Mouse (Mus musculus) liver, embryonic 12.5 days (tissue): ENCODE results near the gene Bckdha. TPM values are rescaled to one million over a fixed set of nuclear protein-coding genes. Genes with fewer than 3 reads are reported as not detected.
A peak's percentile ranks its signal among the peaks of the same experiment; 100 is the strongest.

Source experiments
- ATAC-seq: fragments of 200-750 bp; cut with Nextera tagmentation; 2 replicates; pipeline ENCODE4 v1.8.0; 2017; ENCODE audit warnings: moderate number of reproducible peaks, mild to moderate bottlenecking, moderate library complexity
- H3K27ac ChIP-seq: fragments of 300-500 bp; sonication (generic); 2 replicates; pipeline ENCODE4 v1.5.1; 2016; ENCODE audit warnings: mild to moderate bottlenecking
- H3K27me3 ChIP-seq: fragments of 300-500 bp; sonication (generic); replicated peaks from 2 replicates; pipeline ENCODE4 v1.6.1; 2016; ENCODE audit warnings: mild to moderate bottlenecking, moderate library complexity
- H3K36me3 ChIP-seq: fragments of 300-500 bp; sonication (generic); 2 replicates; pipeline ENCODE4 v1.6.1; 2016; ENCODE audit warnings: mild to moderate bottlenecking, moderate library complexity
- H3K4me1 ChIP-seq: fragments of 300-500 bp; sonication (generic); 2 replicates; pipeline ENCODE4 v1.6.1; 2016
- H3K4me2 ChIP-seq: fragments of 300-500 bp; sonication (generic); 2 replicates; pipeline ENCODE4 v1.6.1; 2016; ENCODE audit warnings: mild to moderate bottlenecking, moderate library complexity
- H3K4me3 ChIP-seq: fragments of 300-500 bp; sonication (generic); 2 replicates; pipeline ENCODE4 v1.5.1; 2016; ENCODE audit warnings: mild to moderate bottlenecking, moderate library complexity
- H3K9ac ChIP-seq: fragments of 300-500 bp; sonication (generic); 2 replicates; pipeline ENCODE4 v1.6.1; 2016; ENCODE audit warnings: mild to moderate bottlenecking, moderate library complexity
- H3K9me3 ChIP-seq: fragments of 300-500 bp; sonication (generic); replicated peaks from 2 replicates; pipeline ENCODE4 v1.6.1; 2016; ENCODE audit warnings: mild to moderate bottlenecking, moderate library complexity
- WGBS: fragments of 180-500 bp; shearing (Covaris S2); methylation state at CpG from one replicate; pipeline ENCODE4 v1.1.7; 2016; ENCODE audit not compliant: insufficient replicate concordance; 5-methylcytosine and 5-hydroxymethylcytosine counted together
- polyA plus RNA-seq: library from polyadenylated mRNA; unstranded; fragments of >200 nt; fragmentation: Nextera tagmentation; extraction: Ambion mirVana; gene quantifications from 2 replicates; pipeline ENCODE4 v1.2.1, GENCODE M21; 2016

Bckdha gene
- polyA plus RNA-seq, 1 experiment from 2014 or later: 21.7 TPM

DNA sequence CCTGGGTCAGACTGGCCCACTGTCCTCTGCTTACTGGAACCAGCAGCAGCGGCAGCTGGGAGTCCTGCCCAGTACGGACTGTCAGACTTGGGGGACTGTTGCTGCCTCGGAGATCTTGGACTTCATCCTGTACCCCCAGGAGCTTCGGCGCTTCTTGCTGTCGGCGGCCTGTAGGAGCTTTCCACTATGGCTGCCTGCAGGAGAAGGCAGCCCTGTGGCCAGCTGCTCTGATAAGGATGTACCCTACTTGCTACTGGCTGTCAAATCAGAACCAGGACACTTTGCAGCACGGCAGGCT, 30.5 kb downstream of the Bckdha start:
- 0 out of 2 replicates have a peak, but pooled peaks cover 12% of the 10 kb centered on the region for H3K27me3 ChIP-seq
- H3K36me3 ChIP-seq: peaks cover 51% of the 10 kb centered on the region
- H3K9me3 ChIP-seq: no peaks in the 10 kb centered on the region
- 69% methylated on average over 8 of the region's 8 CpGs for WGBS
- H3K4me2 ChIP-seq: peak overlapping the region; percentile 88
- peaks cover 36% of the 10 kb centered on the region for H3K4me1 ChIP-seq
- no peak overlapping the region for H3K27ac ChIP-seq
- 0 out of 2 replicates have a peak overlapping the region, but pooled peaks have one; percentile 69 for H3K9ac ChIP-seq
- no peak for ATAC-seq
- H3K4me3 ChIP-seq: peak overlapping the region; percentile 56; the same call in 1 of the 2 replicates

DNA sequence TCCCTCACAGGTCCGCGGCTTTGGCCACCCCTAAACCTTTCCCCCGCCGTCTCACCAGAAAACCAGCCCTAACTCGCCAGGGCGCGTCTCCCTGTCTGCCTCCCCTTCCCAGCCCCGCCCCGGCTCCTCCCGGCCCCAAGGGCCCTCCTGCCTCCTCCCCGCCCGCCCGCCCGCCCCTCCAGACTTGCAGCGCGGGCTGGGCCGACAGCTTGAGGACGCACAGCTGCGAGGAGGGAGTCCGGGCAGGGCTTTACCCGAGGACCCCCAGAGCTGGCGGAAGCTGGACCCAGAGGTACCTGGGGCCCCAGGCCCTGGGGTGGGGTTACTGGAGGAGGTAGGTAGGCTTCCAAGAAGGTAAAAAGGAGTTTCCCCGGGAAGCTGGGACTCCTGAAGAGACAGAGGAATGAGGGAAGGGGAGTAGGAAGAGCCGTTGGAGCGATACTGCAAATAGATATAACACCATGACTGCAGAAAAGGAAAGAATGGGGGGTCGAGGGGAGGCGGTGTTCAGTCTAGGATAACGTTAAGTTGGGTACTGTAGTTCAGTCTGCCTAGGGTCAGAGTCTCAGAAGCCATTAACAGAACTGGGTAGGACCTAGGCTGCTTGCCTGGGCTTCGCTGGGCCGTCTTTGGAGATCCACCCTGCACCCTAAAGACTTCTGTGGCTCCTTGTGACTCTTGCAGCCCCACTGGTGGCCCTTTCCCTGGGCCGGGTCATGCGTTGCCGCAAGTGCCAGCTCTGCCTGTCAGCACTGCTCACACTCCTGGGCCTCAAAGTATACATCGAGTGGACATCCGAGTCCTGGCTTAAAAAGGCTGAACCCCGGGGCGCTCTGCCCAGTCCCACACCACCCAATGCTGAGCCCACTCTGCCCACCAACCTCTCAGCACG, 31.1 kb downstream of the Bckdha start:
- H3K27ac ChIP-seq: peak overlapping the region; percentile 59; the same call in 1 of the 2 replicates
- peak overlapping the region; percentile 69 for H3K9ac ChIP-seq
- H3K27me3 ChIP-seq: 0 out of 2 replicates have a peak, but pooled peaks cover 12% of the 10 kb centered on the region
- WGBS: 18% methylated on average over 38 of the region's 38 CpGs
- peaks cover 34% of the 10 kb centered on the region for H3K4me1 ChIP-seq
- peak overlapping the region; percentile 88 for H3K4me2 ChIP-seq
- peak overlapping the region; percentile 56 for H3K4me3 ChIP-seq
- H3K9me3 ChIP-seq: no peaks in the 10 kb centered on the region
- ATAC-seq: peak; percentile 79
- H3K36me3 ChIP-seq: peaks cover 51% of the 10 kb centered on the region

DNA sequence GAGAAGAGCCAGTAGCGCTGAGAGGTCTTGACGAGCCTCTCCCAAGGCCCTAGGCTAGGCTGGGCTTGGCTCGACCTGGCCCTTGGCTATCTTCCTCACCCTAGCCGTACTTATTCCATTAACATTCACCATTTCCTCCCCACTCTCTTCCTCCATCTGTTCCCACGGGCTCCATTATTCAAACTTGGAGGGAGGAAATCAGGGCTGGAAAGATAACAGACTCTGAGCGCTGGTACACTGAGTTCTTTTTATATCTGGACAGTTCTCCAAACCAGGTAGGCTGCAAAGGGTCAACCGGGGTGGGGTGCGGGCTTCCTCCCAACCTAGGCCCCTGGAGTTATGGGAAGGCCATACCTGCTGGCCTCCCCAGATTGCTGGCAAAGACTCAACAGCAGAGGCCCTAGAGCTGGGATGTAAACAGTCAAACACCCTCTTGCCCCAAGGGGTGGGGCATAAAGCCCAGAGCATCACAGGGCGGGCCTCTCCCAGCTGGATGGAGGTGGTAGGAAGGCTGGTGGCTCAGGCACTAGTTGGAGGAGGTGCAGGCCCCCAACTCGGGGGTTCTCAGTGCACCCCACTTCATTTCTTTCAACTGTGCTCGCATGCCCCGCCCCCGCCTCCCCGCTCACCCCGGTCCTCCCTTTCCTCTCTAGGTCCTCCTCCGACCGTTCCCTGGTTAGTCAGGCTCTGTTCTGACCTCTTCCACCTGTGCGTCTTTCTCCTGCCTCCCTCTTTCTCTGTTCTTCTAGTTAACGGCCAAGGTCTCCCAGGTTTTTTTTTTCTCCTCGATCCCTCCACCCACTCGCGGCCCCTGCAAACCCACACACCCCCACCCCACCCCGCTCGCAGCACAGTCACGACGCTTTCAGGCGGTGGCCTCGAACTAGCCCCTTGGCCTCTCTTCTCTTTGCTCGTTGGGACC, 32.0 kb downstream of the Bckdha start, which contains the start of gene B3gnt8:
B3gnt8 (plus strand) TSS at position 146 of the 922 bp plus-strand sequence.
- WGBS: 10% methylated on average over 29 of the region's 29 CpGs
- peak within 1 kb of the TSS; percentile 88 for H3K4me2 ChIP-seq
- H3K9me3 ChIP-seq: no peaks in the 10 kb centered on the region
- H3K27me3 ChIP-seq: 0 out of 2 replicates have a peak, but pooled peaks cover 12% of the 10 kb centered on the region
- peak within 1 kb of the TSS; percentile 59 for H3K27ac ChIP-seq
- peaks cover 59% of the 10 kb centered on the region for H3K36me3 ChIP-seq
- peaks cover 30% of the 10 kb centered on the region for H3K4me1 ChIP-seq
- peak within 1 kb of the TSS; percentile 69 for H3K9ac ChIP-seq
- ATAC-seq: peak; percentile 53; the same call in 1 of the 2 replicates
- peak within 1 kb of the TSS; percentile 56 for H3K4me3 ChIP-seq

DNA sequence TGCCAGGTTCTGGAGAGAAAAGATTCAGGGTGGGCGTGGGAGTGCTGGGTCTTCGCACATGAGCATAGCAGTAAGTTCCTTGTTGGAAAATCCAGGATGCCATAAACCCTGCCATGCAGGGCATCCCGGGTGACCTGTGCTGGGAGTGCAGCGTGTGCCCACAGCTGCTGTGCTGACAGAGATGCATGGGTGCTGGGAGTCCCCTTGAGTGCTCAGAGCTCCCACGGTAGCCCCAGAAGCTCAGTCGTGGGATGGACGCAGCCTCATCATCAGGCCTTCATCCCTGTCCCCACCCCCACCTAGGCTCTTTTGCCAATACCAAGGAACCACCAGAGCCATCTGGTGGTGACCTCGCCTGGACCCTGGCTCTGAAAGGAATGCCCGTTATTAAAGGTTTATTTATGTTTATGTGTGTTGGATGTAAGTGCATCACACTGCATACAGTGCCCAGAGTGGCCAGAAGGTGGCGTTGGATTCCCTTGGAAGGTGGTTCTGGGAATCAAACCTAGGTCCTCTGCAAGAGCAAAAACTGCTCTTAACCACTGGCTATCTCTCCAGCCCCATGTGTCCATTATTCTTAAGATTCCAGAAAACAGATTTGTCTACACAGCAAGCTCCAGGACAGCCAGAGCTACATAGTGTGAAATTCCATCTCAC, 33.1 kb downstream of the Bckdha start:
- Histone ChIP-seq H3K4me3 (no peak overlapping the region), H3K4me1 (peaks cover 30% of the 10 kb centered on the region), H3K36me3 (peaks cover 51% of the 10 kb centered on the region), H3K9ac (no peak overlapping the region), H3K4me2 (no peak overlapping the region), H3K27me3 (0 out of 2 replicates have a peak, but pooled peaks cover 12% of the 10 kb centered on the region), H3K9me3 (no peaks in the 10 kb centered on the region), H3K27ac (no peak overlapping the region)
- WGBS: 66% methylated on average over 10 of the region's 10 CpGs
- ATAC-seq: no peak

- Histone ChIP-seq H3K4me3 (no peak overlapping the region), H3K27me3 (0 out of 2 replicates have a peak, but pooled peaks cover 12% of the 10 kb centered on the region), H3K4me1 (peaks cover 35% of the 10 kb centered on the region), H3K36me3 (peaks cover 42% of the 10 kb centered on the region), H3K4me2 (no peak overlapping the region), H3K27ac (no peak overlapping the region), H3K9me3 (no peaks in the 10 kb centered on the region), H3K9ac (no peak overlapping the region)
- ATAC-seq: no peak
- WGBS: 63% methylated on average over 5 of the region's 5 CpGs
Measured at GRCm38 (mm10) chr7:25624851-25625250, 33.9 kb downstream of the Bckdha start.

- Histone ChIP-seq H3K9me3 (no peaks in the 10 kb centered on the region), H3K9ac (no peak overlapping the region), H3K36me3 (peaks cover 35% of the 10 kb centered on the region), H3K4me1 (peaks cover 44% of the 10 kb centered on the region), H3K27ac (no peak overlapping the region), H3K4me3 (no peak overlapping the region), H3K4me2 (no peak overlapping the region), H3K27me3 (0 out of 2 replicates have a peak, but pooled peaks cover 9% of the 10 kb centered on the region)
- no peak for ATAC-seq
- WGBS: 79% methylated on average over 11 of the region's 11 CpGs
Measured at GRCm38 (mm10) chr7:25623857-25624370, 34.9 kb downstream of the Bckdha start.

DNA sequence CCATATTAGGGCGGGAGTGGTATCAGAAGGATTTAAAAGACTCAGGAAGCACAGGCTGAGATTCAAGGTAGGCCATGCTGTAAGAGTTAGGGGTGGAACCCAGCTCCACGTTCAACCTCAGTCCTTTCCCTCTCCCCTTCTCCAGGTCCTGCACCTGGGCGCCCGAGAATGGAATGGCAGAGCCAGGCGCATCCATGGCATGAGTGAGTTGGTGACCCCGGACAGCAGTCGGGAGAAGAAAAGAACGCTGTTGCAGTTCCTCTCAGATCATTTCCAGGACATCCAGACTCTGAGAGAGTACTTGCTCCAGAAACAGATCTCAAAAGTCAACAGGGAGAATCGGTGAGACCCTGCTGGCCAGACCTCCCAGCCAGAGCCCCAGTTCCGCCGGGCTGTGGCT, 38.0 kb downstream of the Bckdha start:
- Histone ChIP-seq H3K9ac (no peak overlapping the region), H3K4me1 (peaks cover 23% of the 10 kb centered on the region), H3K9me3 (no peaks in the 10 kb centered on the region), H3K36me3 (peaks cover 34% of the 10 kb centered on the region), H3K27ac (no peak overlapping the region), H3K4me2 (no peak overlapping the region), H3K27me3 (no peaks in the 10 kb centered on the region; the same call in 1 of the 2 replicates), H3K4me3 (no peak overlapping the region)
- no peak for ATAC-seq
- 84% methylated on average over 11 of the region's 11 CpGs for WGBS

- H3K4me1 ChIP-seq: peaks cover 27% of the 10 kb centered on the region
- no peak overlapping the region for H3K27ac ChIP-seq
- H3K27me3 ChIP-seq: no peaks in the 10 kb centered on the region; the same call in 1 of the 2 replicates
- WGBS: 95% methylated on average over 5 of the region's 5 CpGs
- no peak for ATAC-seq
- peak overlapping the region; percentile 73 for H3K4me3 ChIP-seq
- H3K4me2 ChIP-seq: peak overlapping the region; percentile 87
- H3K9ac ChIP-seq: peak overlapping the region; percentile 66; the same call in 1 of the 2 replicates
- H3K36me3 ChIP-seq: peaks cover 31% of the 10 kb centered on the region
- no peaks in the 10 kb centered on the region for H3K9me3 ChIP-seq
Measured at GRCm38 (mm10) chr7:25620101-25620500, 38.7 kb downstream of the Bckdha start.

DNA sequence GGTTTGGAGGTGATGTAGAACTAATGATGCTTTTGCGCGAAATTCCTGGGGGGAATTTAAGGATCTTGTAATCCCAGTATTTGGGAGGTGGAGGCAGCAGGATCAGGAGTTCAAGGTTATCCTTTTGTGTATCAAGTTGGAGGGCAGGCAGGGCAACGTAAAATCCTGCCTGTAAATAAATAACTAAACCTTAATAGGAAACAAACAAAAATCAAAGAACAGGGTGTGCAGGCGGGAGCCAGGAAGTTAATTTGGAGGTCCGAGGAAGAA, 39.1 kb downstream of the Bckdha start:
- Histone ChIP-seq H3K36me3 (peaks cover 27% of the 10 kb centered on the region), H3K4me2 (peak overlapping the region; percentile 87), H3K9me3 (no peaks in the 10 kb centered on the region), H3K9ac (peak overlapping the region; percentile 66), H3K27me3 (no peaks in the 10 kb centered on the region; the same call in 1 of the 2 replicates), H3K27ac (0 out of 2 replicates have a peak overlapping the region, but pooled peaks have one; percentile 56), H3K4me1 (peaks cover 27% of the 10 kb centered on the region), H3K4me3 (peak overlapping the region; percentile 73)
- 20% methylated on average over 5 of the region's 5 CpGs for WGBS
- no peak for ATAC-seq

- Histone ChIP-seq H3K27me3 (no peaks in the 10 kb centered on the region; the same call in 1 of the 2 replicates), H3K4me3 (peak within 1 kb of the TSS; percentile 73), H3K36me3 (peaks cover 22% of the 10 kb centered on the region), H3K4me2 (peak within 1 kb of the TSS; percentile 87), H3K9ac (peak within 1 kb of the TSS; percentile 66), H3K4me1 (peaks cover 27% of the 10 kb centered on the region), H3K27ac (0 out of 2 replicates have a peak within 1 kb of the TSS, but pooled peaks have one; percentile 56), H3K9me3 (no peaks in the 10 kb centered on the region)
- peak; percentile 92 for ATAC-seq
- 1% methylated on average over 53 of the region's 53 CpGs for WGBS
Measured at GRCm38 (mm10) chr7:25618865-25619721, 39.7 kb downstream of the Bckdha start, which contains the start of gene Dmac2. Gene Dmac2, plus strand, starts transcription at chr7:25619414.
